Mouse (Mus musculus) megakaryocyte-erythroid progenitor cell, adult 5 weeks (primary cell): Measurements from ENCODE around the gene Gm8005. TPM values are rescaled to one million over a fixed set of nuclear protein-coding genes. Genes with fewer than 3 reads are reported as not detected.

ENCODE experiments used
- polyA plus RNA-seq: library from polyadenylated mRNA; stranded (reverse); fragments of >175 nt; gene quantifications from 2 replicates; pipeline ENCODE4 v1.2.3, GENCODE M21; 2012

The Gm8005 gene
- not detected in 2 replicates for polyA plus RNA-seq

GRCm38 (mm10) chr14:42439573-42439972 is at the start of gene Gm8005:
Gm8005 (minus strand) TSS chr14:42439673.

DNA sequence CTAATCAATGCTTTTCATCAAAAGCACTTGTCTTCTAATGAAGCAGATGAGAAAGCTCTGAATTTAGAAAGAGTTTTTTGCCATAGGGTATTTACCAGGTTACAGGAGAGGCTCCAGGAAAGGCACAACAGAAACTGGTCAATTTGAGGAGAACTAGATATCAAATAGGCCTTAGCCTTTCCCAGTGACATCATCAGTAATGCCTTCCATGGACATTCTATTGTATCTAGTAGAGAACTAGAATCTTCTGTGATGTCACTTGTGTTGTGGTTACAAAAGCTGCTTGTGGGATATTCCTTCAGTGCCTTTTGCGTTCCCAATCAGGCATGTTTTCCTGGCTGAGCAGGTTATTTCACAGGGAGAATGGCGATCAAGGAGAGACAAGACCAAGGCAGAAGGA is 24.1 kb upstream of the Gm8005 start, which contains the start of gene Gm8011:
TSS of gene Gm8011 (plus strand) at position 301 of the 400 bp plus-strand sequence.

Other genes with a start within 250 kb of the Gm8005 start
- not detected in 2 replicates for gene Gm3573, start 248.9 kb downstream of the Gm8005 start, polyA plus RNA-seq
- gene Gm17026, start 179.6 kb downstream of the Gm8005 start, polyA plus RNA-seq = not detected in 2 replicates
- gene Gm9611, start 142.3 kb downstream of the Gm8005 start, polyA plus RNA-seq = not detected in 2 replicates
- gene Gm7995, start 129.5 kb downstream of the Gm8005 start, polyA plus RNA-seq = not detected in 2 replicates
- gene Gm8011, start 24.2 kb upstream of the Gm8005 start, polyA plus RNA-seq = not detected in 2 replicates
- gene Gm8020, start 62.7 kb upstream of the Gm8005 start, polyA plus RNA-seq = not detected in 2 replicates
- not detected in 2 replicates for gene Gm8024, start 84.6 kb upstream of the Gm8005 start, polyA plus RNA-seq
- not detected in 2 replicates for gene Gm17124, start 160.2 kb upstream of the Gm8005 start, polyA plus RNA-seq
- gene Gm3633, start 202.2 kb upstream of the Gm8005 start, polyA plus RNA-seq = not detected in 2 replicates
- gene Gm10378, start 216.3 kb upstream of the Gm8005 start, polyA plus RNA-seq = not detected in 2 replicates